In genomic region chr19:5297903-5298800, GRCm38 (mm10) we compare ENCODE assay signal across 8 mouse cellular contexts. TPM values are rescaled to one million over a fixed set of nuclear protein-coding genes. Genes with fewer than 3 reads are reported as not detected.
DNase-seq lines count a peak whose midpoint lies in the region; ATAC-seq lines count a peak whose summit lies in the region.

TSS of gene Gal3st3 (plus strand) at chr19:5298331.

- H3K4me1 ChIP-seq in embryonic facial prominence, embryonic 10.5 days: peaks cover 58% of the 10 kb centered on the region
- peaks cover 32% of the 10 kb centered on the region for H3K4me1 ChIP-seq in hindbrain, embryonic 12.5 days
- peaks cover 35% of the 10 kb centered on the region for H3K4me1 ChIP-seq in liver, embryonic 12.5 days

- peak within 1 kb of the TSS; percentile 82 for H3K27ac ChIP-seq in embryonic facial prominence, embryonic 10.5 days (replicated peaks)
- peak within 1 kb of the TSS; percentile 92 for H3K27ac ChIP-seq in hindbrain, embryonic 12.5 days
- no peak within 1 kb of the TSS for H3K27ac ChIP-seq in liver, embryonic 12.5 days

- no peaks in the 10 kb centered on the region for H3K9me3 ChIP-seq in embryonic facial prominence, embryonic 10.5 days
- H3K9me3 ChIP-seq in hindbrain, embryonic 12.5 days (replicated peaks): no peaks in the 10 kb centered on the region
- H3K9me3 ChIP-seq in liver, embryonic 12.5 days (replicated peaks): no peaks in the 10 kb centered on the region

- peak; percentile 64 for ATAC-seq in hindbrain, embryonic 12.5 days (ENCODE audit: low FRiP score)
- no peak for ATAC-seq in liver, embryonic 12.5 days

- H3K4me2 ChIP-seq in hindbrain, embryonic 12.5 days (replicated peaks): peak within 1 kb of the TSS; percentile 80
- peak within 1 kb of the TSS; percentile 59 for H3K4me2 ChIP-seq in liver, embryonic 12.5 days

- DNase-seq in left cerebral cortex, adult 18-20 months (ENCODE audit: low spot score in 2 of 2): peak; percentile 36 to 69
- no peak for DNase-seq in left cerebral cortex, adult 11 months (ENCODE audit: low spot score)
- peak; percentile 80 for DNase-seq in embryonic facial prominence, embryonic 10.5 days (ENCODE audit: low spot score)
- peak; percentile 72 for DNase-seq in right cerebral cortex, postnatal 25 days
- DNase-seq in natural killer cell, adult 2 months (ENCODE audit: low spot score in 2 of 2): no peak
- no peak for DNase-seq in thymus, postnatal 36 days

- WGBS in embryonic facial prominence, embryonic 10.5 days: 5% methylated on average over 32 of the region's 32 CpGs
- WGBS in hindbrain, embryonic 12.5 days: 7% methylated on average over 30 of the region's 32 CpGs
- 21% methylated on average over 32 of the region's 32 CpGs for WGBS in liver, embryonic 12.5 days (ENCODE audit: insufficient replicate concordance)

- H3K27me3 ChIP-seq in embryonic facial prominence, embryonic 10.5 days (replicated peaks; ENCODE audit: low read depth, poor library complexity, severe bottlenecking): 0 out of 2 replicates have a peak, but pooled peaks cover 2% of the 10 kb centered on the region
- H3K27me3 ChIP-seq in hindbrain, embryonic 12.5 days: no peaks in the 10 kb centered on the region
- H3K27me3 ChIP-seq in liver, embryonic 12.5 days (replicated peaks): peaks cover 34% of the 10 kb centered on the region

- peaks cover 14% of the 10 kb centered on the region for H3K36me3 ChIP-seq in embryonic facial prominence, embryonic 10.5 days (replicated peaks)
- peaks cover 9% of the 10 kb centered on the region for H3K36me3 ChIP-seq in hindbrain, embryonic 12.5 days
- peaks cover 9% of the 10 kb centered on the region for H3K36me3 ChIP-seq in liver, embryonic 12.5 days

- H3K4me3 ChIP-seq in embryonic facial prominence, embryonic 10.5 days: peak within 1 kb of the TSS; percentile 71
- peak within 1 kb of the TSS; percentile 60 for H3K4me3 ChIP-seq in hindbrain, embryonic 12.5 days
- peak within 1 kb of the TSS; percentile 39 for H3K4me3 ChIP-seq in liver, embryonic 12.5 days

- H3K9ac ChIP-seq in hindbrain, embryonic 12.5 days: peak within 1 kb of the TSS; percentile 90
- peak within 1 kb of the TSS; percentile 48; the same call in 1 of the 2 replicates for H3K9ac ChIP-seq in liver, embryonic 12.5 days

RNA-seq across cellular contexts. Expression of gene Gal3st3, which starts in this region (rescaled TPM):
- 10 to 100 TPM; 70.5 to 73.8 TPM for total RNA-seq in left cerebral cortex, adult 18-20 months (2021)
- 8.5 and 8.6 TPM in 2 replicates for polyA plus RNA-seq in embryonic facial prominence, embryonic 10.5 days (2016; fragmentation: Nextera tagmentation; extraction: Ambion mirVana)
- polyA plus RNA-seq in hindbrain, embryonic 12.5 days (2016; fragmentation: Nextera tagmentation; extraction: Ambion mirVana): 22.6 and 27.6 TPM in 2 replicates
- polyA plus RNA-seq in liver, embryonic 12.5 days (2016; fragmentation: Nextera tagmentation; extraction: Ambion mirVana): 0.29 and 0.54 TPM in 2 replicates

Comparison
In these comparisons a context has a peak if more than half of its experiments do, and no peak if none do; other contexts are left out.
1. DNase-seq: peak in left cerebral cortex, adult 18-20 months (2 of 2), embryonic facial prominence, embryonic 10.5 days (single experiment) and right cerebral cortex, postnatal 25 days (single experiment); none in left cerebral cortex, adult 11 months (single experiment), natural killer cell, adult 2 months (0 of 2) and thymus, postnatal 36 days (0 of 2).
2. Peak in every context shown above with its lines, with median percentiles within 50 percentile points of each other: H3K4me3 ChIP-seq.